Mouse (Mus musculus) lung, adult 18-20 months (tissue): ENCODE measurements around the gene Usp38.
"Not testable (repeated sequence)": the region's sequence is repeated elsewhere in the genome, so short reads cannot be mapped to it uniquely, and the experiment has no call there.

Source experiments
- DNase-seq, 2 experiments: peaks; one replicate each; pipeline ENCODE4 v3.0.0; 2022; ENCODE audit warnings: mixed read lengths in 2 of 2

Gene Usp38

GRCm38 (mm10) chr8:81014789-81015699 is at the start of gene Usp38:
Usp38 (minus strand) TSS chr8:81014928.
- peak; percentile 98 to 99 for DNase-seq

DNA sequence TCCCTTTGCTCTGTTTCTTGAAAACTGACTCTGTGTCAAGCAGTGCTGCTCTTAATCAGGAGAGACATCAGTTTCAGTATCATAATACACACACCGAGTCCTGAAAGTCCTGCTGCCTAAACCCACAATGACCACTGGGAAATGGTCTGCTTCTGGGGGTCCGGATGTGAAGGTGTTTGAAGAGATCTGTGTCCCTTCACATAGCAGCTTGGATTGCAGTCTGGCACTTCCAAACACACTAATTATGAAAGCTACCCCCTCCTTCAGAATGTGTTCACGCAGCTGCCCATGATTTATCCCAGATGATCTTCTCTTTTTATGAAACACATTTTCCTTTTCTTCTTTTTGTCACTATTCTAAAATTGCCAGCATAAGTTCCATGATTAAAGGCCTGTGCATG is 47.8 kb upstream of the Usp38 start:
- DNase-seq = peak in 1 of 2 experiments; percentile 3

- DNase-seq = no peak
Measured at GRCm38 (mm10) chr8:81061950-81062349, 47.2 kb upstream of the Usp38 start.

- DNase-seq = no peak
Measured at GRCm38 (mm10) chr8:81044201-81044600, 29.5 kb upstream of the Usp38 start.

- DNase-seq = no peak
Measured at GRCm38 (mm10) chr8:81027991-81028390, 13.3 kb upstream of the Usp38 start.

GRCm38 (mm10) chr8:81017548-81017947 is 2.8 kb upstream of the Usp38 start:
- not testable (repeated sequence) for DNase-seq

- peak; percentile 14 to 18 for DNase-seq
Measured at GRCm38 (mm10) chr8:81013811-81014530, 757 bp downstream of the Usp38 start.

DNA sequence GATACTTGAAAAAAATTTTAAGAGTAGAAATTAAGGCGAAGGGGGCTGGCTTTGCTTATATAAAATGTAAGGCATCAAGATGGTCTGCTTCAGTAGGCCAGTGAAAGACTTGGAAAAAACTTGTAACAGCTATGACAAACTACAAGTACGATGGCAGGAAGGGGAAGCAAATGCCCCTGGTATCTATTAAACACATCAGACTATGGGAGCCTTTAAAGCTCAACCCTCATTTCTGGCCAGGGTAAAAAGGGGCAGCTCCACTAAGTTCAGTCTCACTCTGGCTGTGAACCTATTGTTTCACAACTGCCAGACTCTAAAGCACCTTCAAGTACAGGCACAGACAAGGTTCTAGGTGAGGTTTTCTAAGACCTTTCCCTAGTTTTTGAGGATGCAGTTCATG is 2.0 kb downstream of the Usp38 start:
- DNase-seq = no peak

- no peak for DNase-seq
Measured at GRCm38 (mm10) chr8:81012031-81012560, 2.6 kb downstream of the Usp38 start.

GRCm38 (mm10) chr8:81010386-81010785 is 4.3 kb downstream of the Usp38 start:
- no peak for DNase-seq

GRCm38 (mm10) chr8:81005114-81005513 is 9.6 kb downstream of the Usp38 start:
- DNase-seq = no peak

DNA sequence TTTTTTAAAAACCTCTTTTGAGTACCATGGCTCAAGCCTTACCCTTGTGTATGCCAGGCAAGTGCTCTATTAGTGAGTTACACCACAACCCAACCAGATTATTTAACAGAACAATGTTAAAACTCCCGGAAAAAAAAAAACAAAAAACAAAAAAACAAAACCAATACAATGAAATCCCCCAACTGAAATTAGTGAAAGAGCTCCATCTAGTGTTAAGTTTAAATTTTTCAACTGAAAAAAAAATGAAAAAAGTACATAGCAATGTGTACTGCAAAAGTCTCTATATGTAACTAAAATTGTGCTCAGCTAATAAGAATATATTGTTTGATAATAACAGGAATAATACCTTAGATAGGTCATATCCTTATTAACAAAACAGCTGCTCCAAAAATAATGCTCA is 18.1 kb downstream of the Usp38 start:
- no peak for DNase-seq

GRCm38 (mm10) chr8:80991937-80992336 is 22.8 kb downstream of the Usp38 start:
- peak in 1 of 2 experiments; percentile 43 for DNase-seq

- DNase-seq = peak in 1 of 2 experiments; percentile 29
Measured at GRCm38 (mm10) chr8:80982829-80983228, 31.9 kb downstream of the Usp38 start.

GRCm38 (mm10) chr8:80981696-80982095 is 33.0 kb downstream of the Usp38 start:
- DNase-seq = no peak

GRCm38 (mm10) chr8:80980063-80980462 is 34.7 kb downstream of the Usp38 start:
- no peak for DNase-seq

GRCm38 (mm10) chr8:80977231-80977630 is 37.5 kb downstream of the Usp38 start:
- no peak for DNase-seq

DNA sequence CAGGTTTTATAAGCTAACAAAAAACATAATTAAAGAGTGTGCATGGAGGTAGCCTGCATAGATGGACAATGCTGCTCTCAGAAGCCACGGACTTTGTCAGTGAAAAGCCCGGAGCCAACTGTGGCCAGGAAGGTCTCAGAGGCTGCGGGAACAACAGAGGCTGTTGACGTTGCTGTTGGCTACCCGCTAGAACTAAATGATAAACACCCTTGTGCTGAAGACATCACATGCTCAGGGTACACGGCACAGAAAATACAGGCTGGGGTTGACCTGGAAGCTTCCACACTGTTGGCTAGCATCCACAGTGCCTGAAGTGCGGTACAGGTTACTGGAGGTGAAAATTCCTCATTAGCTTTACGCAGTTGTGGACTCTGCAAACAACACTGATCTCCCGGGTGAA is 43.6 kb downstream of the Usp38 start:
- DNase-seq = no peak

GRCm38 (mm10) chr8:80970000-80970685 is 44.6 kb downstream of the Usp38 start:
- no peak for DNase-seq

DNA sequence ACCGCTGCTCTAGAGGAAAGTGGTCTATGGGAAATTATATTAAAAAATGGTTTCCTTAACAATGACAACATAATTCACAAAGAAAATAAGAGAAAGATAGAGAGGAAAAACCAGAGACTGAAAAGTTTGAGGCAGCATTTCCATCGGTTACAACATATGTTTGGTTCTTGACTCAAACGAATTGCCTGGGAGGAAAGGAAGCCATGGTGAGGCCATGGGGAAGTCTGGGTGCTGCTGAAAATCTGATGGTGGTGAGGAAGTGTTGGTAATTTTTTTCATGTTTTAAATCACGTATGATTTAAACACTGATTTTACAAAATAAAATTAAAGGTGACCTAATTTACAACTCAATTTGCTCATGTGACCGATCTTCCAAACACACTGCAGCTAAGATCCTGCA is 45.3 kb downstream of the Usp38 start:
- no peak for DNase-seq

GRCm38 (mm10) chr8:80963095-80963494 is 51.6 kb downstream of the Usp38 start:
- no peak for DNase-seq

DNA sequence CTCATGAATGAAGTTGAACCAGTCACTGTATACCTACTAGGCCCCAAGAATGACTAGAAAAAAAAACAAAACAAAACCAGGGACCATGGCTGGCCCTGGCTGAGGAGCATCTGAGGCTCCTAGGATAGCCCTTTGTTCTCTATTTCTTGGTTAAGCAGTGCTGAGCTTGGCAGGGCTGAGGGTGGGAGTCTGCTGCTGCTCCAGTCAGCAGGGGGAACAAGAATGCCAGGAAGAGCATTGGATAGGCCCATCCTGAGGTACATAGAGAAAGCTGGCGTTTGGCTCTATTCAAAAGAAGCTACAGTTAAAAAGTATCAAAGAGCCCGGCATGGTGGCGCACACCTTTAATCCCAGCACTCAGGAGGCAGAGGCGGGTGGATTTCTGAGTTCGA is 52.1 kb downstream of the Usp38 start:
- no peak for DNase-seq
